17 mouse cellular contexts compared by ENCODE assay signal in genomic region chr6:128044691-128045090, GRCm38 (mm10).
A peak's percentile ranks its signal among the peaks of the same experiment; 100 is the strongest.
DNase-seq lines count a peak whose midpoint lies in the region; ATAC-seq lines count a peak whose summit lies in the region.
"Had no signal": no experiment of that assay in that cellular context is flagged by ENCODE, and none has a peak within 500 bp of the region (broad histone marks: within the 10 kb centered on the region; RNA-seq: fewer than 3 reads in every experiment).

No protein-coding gene starts in this region.

- H3K4me1 ChIP-seq in heart, embryonic 15.5 days (replicated peaks): peaks cover 78% of the 10 kb centered on the region
- H3K4me1 ChIP-seq in liver, embryonic 15.5 days (replicated peaks): peaks cover 7% of the 10 kb centered on the region
- H3K4me1 ChIP-seq in liver, embryonic 12.5 days: peaks cover 25% of the 10 kb centered on the region

- H3K27me3 ChIP-seq in heart, embryonic 15.5 days: no peaks in the 10 kb centered on the region
- no peaks in the 10 kb centered on the region for H3K27me3 ChIP-seq in liver, embryonic 15.5 days
- H3K27me3 ChIP-seq in liver, embryonic 12.5 days (replicated peaks): peaks cover 4% of the 10 kb centered on the region; the same call in 1 of the 2 replicates
- H3K27me3 ChIP-seq: hindbrain, embryonic 15.5 days had no signal

- no peak overlapping the region for H3K9ac ChIP-seq in heart, embryonic 15.5 days
- no peak overlapping the region for H3K9ac ChIP-seq in liver, embryonic 15.5 days
- no peak overlapping the region for H3K9ac ChIP-seq in liver, embryonic 12.5 days
- H3K9ac ChIP-seq: hindbrain, embryonic 15.5 days had no signal

- ATAC-seq in heart, embryonic 15.5 days (replicated peaks; ENCODE audit: insufficient number of reproducible peaks, insufficient read depth, low FRiP score, low read depth): no peak
- no peak for ATAC-seq in liver, embryonic 15.5 days (ENCODE audit: insufficient read depth)
- ATAC-seq in liver, embryonic 12.5 days: no peak
- ATAC-seq in megakaryocyte progenitor cell, adult 5-6 weeks (replicated peaks; ENCODE audit: poor library complexity): peak; percentile 73
- ATAC-seq: forebrain, embryonic 14.5 days had no signal

- H3K27ac ChIP-seq in heart, embryonic 15.5 days: 0 out of 2 replicates have a peak overlapping the region, but pooled peaks have one; percentile 3
- no peak overlapping the region for H3K27ac ChIP-seq in liver, embryonic 15.5 days (replicated peaks)
- no peak overlapping the region for H3K27ac ChIP-seq in liver, embryonic 12.5 days
- H3K27ac ChIP-seq: embryonic facial prominence, embryonic 10.5 days; gastrocnemius, adult 2 months; hindbrain, embryonic 15.5 days had no signal

- 53% methylated on average over 10 of the region's 10 CpGs for WGBS in heart, embryonic 15.5 days
- 28% methylated on average over 10 of the region's 10 CpGs for WGBS in liver, embryonic 15.5 days (ENCODE audit: insufficient replicate concordance)
- 38% methylated on average over 10 of the region's 10 CpGs for WGBS in liver, embryonic 12.5 days (ENCODE audit: insufficient replicate concordance)

- intact Hi-C loops in heart, postnatal 10 days (cut with DNase I): no loop called here

- no peak overlapping the region for H3K4me2 ChIP-seq in heart, embryonic 15.5 days
- H3K4me2 ChIP-seq in liver, embryonic 15.5 days: 0 out of 2 replicates have a peak overlapping the region, but pooled peaks have one; percentile 1
- no peak overlapping the region for H3K4me2 ChIP-seq in liver, embryonic 12.5 days
- H3K4me2 ChIP-seq: hindbrain, embryonic 15.5 days had no signal

- no peak for DNase-seq in heart, postnatal 10 days
- DNase-seq in 416B (ENCODE audit: low read depth): peak; percentile 60
- DNase-seq in left cerebral cortex, adult 18-20 months (ENCODE audit: low spot score in 2 of 2): no peak
- DNase-seq: adrenal gland, postnatal 10 days; cerebellum, adult 11 months; cerebellum, adult 8-10 months; gastrocnemius, adult 2 months; gastrocnemius, postnatal 25 days; heart, adult 11 months; heart, postnatal 36 days had no signal

- H3K36me3 ChIP-seq in heart, embryonic 15.5 days: no peaks in the 10 kb centered on the region
- no peaks in the 10 kb centered on the region for H3K36me3 ChIP-seq in liver, embryonic 15.5 days (replicated peaks)
- no peaks in the 10 kb centered on the region for H3K36me3 ChIP-seq in liver, embryonic 12.5 days
- H3K36me3 ChIP-seq: embryonic facial prominence, embryonic 10.5 days; hindbrain, embryonic 15.5 days had no signal

- no peak overlapping the region for H3K4me3 ChIP-seq in heart, embryonic 15.5 days
- H3K4me3 ChIP-seq in liver, embryonic 15.5 days (replicated peaks): no peak overlapping the region
- no peak overlapping the region for H3K4me3 ChIP-seq in liver, embryonic 12.5 days
- H3K4me3 ChIP-seq: embryonic facial prominence, embryonic 10.5 days; gastrocnemius, adult 2 months; hindbrain, embryonic 15.5 days had no signal

- H3K9me3 ChIP-seq in heart, embryonic 15.5 days (replicated peaks): no peaks in the 10 kb centered on the region
- H3K9me3 ChIP-seq in liver, embryonic 15.5 days (replicated peaks): no peaks in the 10 kb centered on the region
- H3K9me3 ChIP-seq in liver, embryonic 12.5 days (replicated peaks): no peaks in the 10 kb centered on the region
- H3K9me3 ChIP-seq: embryonic facial prominence, embryonic 10.5 days; hindbrain, embryonic 15.5 days had no signal
